Mouse (Mus musculus) T-cell, adult 2 months (primary cell): ENCODE measurements at regions not wholly inside any gene's neighbourhood (a gene's known extent, or its start where the extent isn't known, plus 50 kb on each side); places are given as distances from the start of the nearest gene placed in this dataset.

ENCODE experiments used
- DNase-seq: peaks from one replicate; pipeline ENCODE4 v3.0.0; 2022; ENCODE audit warnings: low spot score

GRCm38 (mm10) chr15:36380461-36381227 is 626.9 kb downstream of the Zfp706 start:
- DNase-seq, result no peak

- no peak for DNase-seq
Measured at GRCm38 (mm10) chr15:36378640-36379039, 628.9 kb downstream of the Zfp706 start.

GRCm38 (mm10) chr15:36376551-36376950 is 631.0 kb downstream of the Zfp706 start:
- no peak for DNase-seq

GRCm38 (mm10) chr15:36375549-36375885 is 632.1 kb downstream of the Zfp706 start:
- no peak for DNase-seq

GRCm38 (mm10) chr15:36374732-36375548 is 632.6 kb downstream of the Zfp706 start:
- peak; percentile 63 for DNase-seq

- no peak for DNase-seq
Measured at GRCm38 (mm10) chr15:36373900-36374611, 633.5 kb downstream of the Zfp706 start.

- no peak for DNase-seq
Measured at GRCm38 (mm10) chr15:36373481-36373880, 634.1 kb downstream of the Zfp706 start.

GRCm38 (mm10) chr15:36371382-36371781 is 636.2 kb downstream of the Zfp706 start:
- no peak for DNase-seq

GRCm38 (mm10) chr15:36370906-36371305 is 636.7 kb downstream of the Zfp706 start:
- DNase-seq, result no peak

GRCm38 (mm10) chr15:36367296-36367695 is 640.3 kb downstream of the Zfp706 start:
- no peak for DNase-seq

- no peak for DNase-seq
Measured at GRCm38 (mm10) chr15:36364757-36365156, 642.8 kb downstream of the Zfp706 start.

GRCm38 (mm10) chr15:36364062-36364461 is 643.5 kb downstream of the Zfp706 start:
- DNase-seq, result peak; percentile 73

- no peak for DNase-seq
Measured at GRCm38 (mm10) chr15:36362911-36363565, 644.5 kb downstream of the Zfp706 start.

- no peak for DNase-seq
Measured at GRCm38 (mm10) chr15:36361522-36362148, 645.9 kb downstream of the Zfp706 start.

- DNase-seq, result peak; percentile 37
Measured at GRCm38 (mm10) chr15:36360694-36361521, 646.7 kb downstream of the Zfp706 start.

GRCm38 (mm10) chr15:36355851-36356250 is 651.7 kb downstream of the Zfp706 start:
- no peak for DNase-seq

- DNase-seq, result no peak
Measured at GRCm38 (mm10) chr15:36354545-36354944, 653.0 kb downstream of the Zfp706 start.

GRCm38 (mm10) chr15:36353793-36354192 is 653.8 kb downstream of the Zfp706 start:
- DNase-seq, result no peak

- DNase-seq, result no peak
Measured at GRCm38 (mm10) chr15:36352929-36353328, 654.6 kb downstream of the Zfp706 start.

GRCm38 (mm10) chr15:36351693-36352092 is 655.9 kb downstream of the Zfp706 start:
- no peak for DNase-seq

GRCm38 (mm10) chr15:36348348-36348747 is 659.2 kb downstream of the Zfp706 start:
- no peak for DNase-seq
